Mouse (Mus musculus): ENCODE results near the gene Pou2f2. TPM values are rescaled to one million over a fixed set of nuclear protein-coding genes. Genes with fewer than 3 reads are reported as not detected.

Pou2f2 gene
- total RNA-seq, 2 experiments from 2014 or later: 0.19 to 0.50 TPM

DNA sequence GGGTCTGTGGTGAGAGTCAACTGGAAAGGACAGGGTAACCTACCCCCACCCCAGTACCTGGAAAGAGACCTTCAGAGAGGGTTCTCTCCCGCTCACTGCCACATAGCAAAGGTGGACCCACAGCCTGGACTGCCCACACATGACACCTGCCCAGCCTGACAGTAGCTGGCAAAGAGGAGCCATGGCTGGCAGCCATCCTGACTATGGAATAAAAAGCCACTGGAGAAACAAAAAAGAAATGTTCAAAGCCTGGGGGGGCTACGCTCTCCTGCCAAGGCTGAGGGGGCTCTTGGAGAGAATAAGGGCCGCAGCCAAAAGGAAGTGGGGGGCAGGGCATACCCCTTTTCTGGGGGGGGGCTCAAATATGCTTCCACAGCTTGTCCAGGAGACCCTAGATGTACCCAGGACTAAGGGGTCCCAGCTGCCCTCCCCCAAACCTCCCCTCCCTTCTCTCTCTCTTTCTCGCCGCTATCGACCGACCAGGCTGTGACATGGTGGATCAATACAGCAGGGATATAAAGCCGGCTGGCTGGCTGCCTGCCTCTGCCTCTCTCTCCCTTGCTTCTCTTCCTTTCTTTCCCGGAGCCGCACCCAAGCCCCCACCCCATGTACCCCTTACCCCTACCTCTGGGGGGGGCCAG is 27.5 kb downstream of the Pou2f2 start:
- DNase-seq: no peak
- intact Hi-C loops (cut with DNase I): no loop called here

- DNase-seq: no peak
- intact Hi-C loops (cut with DNase I): no loop called here
These were observed 28.5 kb downstream of the Pou2f2 start for GRCm38 (mm10) chr7:25151009-25151408.

GRCm38 (mm10) chr7:25150151-25150663 is 29.3 kb downstream of the Pou2f2 start:
- DNase-seq: no peak
- intact Hi-C loops (cut with DNase I): no loop called here

- intact Hi-C loops (cut with DNase I): no loop called here
- DNase-seq: peak; percentile 33 to 46
These were observed 33.6 kb downstream of the Pou2f2 start for GRCm38 (mm10) chr7:25145896-25146295.

DNA sequence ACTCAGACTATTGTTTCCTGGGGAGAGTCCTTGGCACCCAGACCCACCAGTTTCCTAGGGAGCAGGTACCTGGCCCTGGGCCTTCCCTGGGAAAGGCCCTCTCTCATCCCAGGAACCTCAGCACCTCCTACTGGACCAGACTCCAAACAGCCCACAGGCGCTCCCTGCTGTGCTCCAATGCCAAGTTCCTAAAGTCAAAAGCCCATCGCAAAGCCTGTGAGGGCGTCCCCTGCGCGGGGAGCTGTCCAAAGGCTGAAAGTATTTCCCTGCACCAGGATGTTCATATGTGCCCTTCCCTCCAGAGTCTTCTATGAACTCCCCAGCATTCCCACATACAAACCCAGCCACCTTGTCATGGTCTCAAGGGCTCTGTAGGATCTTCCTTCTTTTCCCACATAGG is 37.8 kb downstream of the Pou2f2 start:
- intact Hi-C loops (cut with DNase I): no loop called here
- peak; percentile 77 to 81 for DNase-seq

DNA sequence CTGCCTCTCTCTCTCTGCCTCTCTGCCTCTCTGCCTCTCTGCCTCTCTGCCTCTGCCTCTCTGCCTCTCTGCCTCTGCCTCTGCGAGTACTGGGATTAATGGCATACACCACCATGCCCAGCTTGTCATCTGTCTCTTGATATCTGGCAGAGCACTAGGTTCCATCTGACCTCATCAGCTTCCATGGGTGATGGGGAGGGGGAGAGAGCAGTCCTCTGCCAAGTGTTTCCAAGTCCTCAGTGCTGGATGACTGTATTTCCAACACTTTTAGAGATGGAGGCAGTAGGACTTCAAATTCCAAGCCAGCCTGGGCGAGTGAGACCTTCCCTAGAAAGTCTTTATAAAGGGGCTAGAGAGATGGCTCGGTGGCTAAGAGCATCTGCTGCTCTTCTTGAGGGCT is 42.0 kb downstream of the Pou2f2 start:
- intact Hi-C loops (cut with DNase I): loop anchor here (10.0 kb wide), 1 partner anchor 267 kb away; no protein-coding TSS in a partner anchor

DNA sequence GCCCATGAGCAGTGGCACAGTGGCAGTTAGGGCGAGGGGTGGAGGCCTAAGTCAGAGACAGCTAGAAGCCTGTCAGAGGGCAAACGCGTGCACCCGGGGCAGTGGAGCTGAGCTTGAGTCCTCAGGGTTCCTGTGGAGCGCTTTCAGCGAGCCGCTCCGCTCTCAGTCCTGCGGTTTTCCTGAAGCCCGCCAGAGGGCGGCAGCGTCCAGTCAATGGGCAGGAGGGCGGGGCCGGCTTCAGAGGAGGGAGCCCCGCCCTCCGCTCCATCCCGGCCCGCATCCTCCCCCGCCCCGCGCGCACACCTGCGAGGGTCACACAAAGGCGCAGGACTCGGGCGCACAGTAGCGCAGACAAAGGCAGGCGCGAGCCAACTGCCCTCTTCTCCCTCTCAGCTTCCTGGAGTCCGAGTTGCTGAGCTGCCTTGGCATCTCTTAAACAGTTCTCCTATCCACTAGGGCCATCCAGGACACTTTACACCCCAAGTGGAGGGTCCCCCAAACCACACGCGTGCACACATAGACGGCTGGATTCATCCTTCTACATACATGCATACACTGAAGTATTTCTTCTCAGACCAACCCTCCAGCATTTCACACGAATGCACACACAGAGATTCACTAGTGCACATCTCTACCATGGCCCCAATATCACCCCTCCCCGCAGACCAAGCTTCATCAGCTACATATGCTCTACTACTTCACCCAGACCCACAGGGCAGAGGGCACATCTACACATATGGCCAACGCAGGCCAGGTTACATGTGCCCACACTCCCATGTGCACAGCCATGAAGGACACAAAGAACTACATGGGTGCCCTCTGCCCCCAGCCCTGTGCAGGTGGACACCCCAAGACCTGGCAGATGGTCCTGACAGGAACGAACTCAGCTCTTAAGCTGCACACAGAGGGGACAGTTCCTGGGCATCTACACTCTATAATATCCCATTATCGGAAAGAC is 46.2 kb downstream of the Pou2f2 start:
- intact Hi-C loops (cut with DNase I): loop anchor here (1.0 to 10.0 kb wide), 5 partner anchors 54 to 271 kb away; partner anchors contain the start of genes Gsk3a and Megf8
- DNase-seq: peak; percentile 83 to 88

More for the DNA sequence above, 42.0 kb downstream of the Pou2f2 start:
- no peak for DNase-seq

GRCm38 (mm10) chr7:25132318-25132960 is 47.1 kb downstream of the Pou2f2 start:
- intact Hi-C loops (cut with DNase I): loop anchor here (2.0 to 10.0 kb wide), 3 partner anchors 105 to 272 kb away; partner anchors contain the start of genes Gsk3a and Megf8
- DNase-seq: peak in 1 of 2 experiments; percentile 17

DNA sequence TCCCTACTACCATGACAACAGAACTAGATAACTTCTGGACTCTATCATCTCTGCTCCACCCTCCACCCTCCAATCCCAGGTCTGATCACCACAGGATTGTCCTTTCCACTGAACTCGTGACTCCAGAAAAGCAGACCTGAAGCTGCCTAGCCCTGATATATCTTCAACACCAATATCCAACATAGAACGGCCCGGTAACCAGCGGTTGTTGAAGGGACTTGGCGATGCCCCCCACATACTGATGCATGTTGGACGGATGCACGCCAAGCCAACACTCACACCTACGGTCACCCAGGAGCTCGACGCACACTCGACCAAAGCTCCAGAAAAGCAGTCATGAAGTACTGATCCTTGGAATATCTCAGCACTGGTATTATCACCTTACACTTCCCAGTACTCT is 48.3 kb downstream of the Pou2f2 start:
- intact Hi-C loops (cut with DNase I): loop anchor here (5.0 to 10.0 kb wide), 2 partner anchors 106 to 274 kb away; partner anchors contain the start of gene Gsk3a
- no peak for DNase-seq

DNA sequence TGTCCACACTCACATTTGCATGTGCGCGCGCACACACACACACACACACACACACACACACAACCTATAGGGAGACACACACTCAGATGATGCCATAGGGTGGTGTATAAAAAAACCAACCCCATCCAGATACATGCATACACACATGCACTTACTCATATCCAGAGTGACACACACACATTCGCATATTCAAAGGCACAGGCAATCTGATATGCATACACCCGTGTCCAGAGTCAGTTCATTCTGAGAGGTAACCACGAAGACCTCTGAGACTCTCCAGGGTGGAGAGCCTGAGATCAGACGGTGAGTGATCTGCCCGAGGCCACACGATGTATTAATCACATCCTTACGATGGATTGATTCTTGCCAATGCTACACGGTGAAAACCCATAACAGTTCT is 49.0 kb downstream of the Pou2f2 start:
- intact Hi-C loops (cut with DNase I): loop anchor here (5.0 to 10.0 kb wide), 2 partner anchors 107 to 274 kb away; partner anchors contain the start of gene Gsk3a
- no peak for DNase-seq

- no peak for DNase-seq
These were observed 50.0 kb downstream of the Pou2f2 start for GRCm38 (mm10) chr7:25129390-25129979.

GRCm38 (mm10) chr7:25127971-25128370 is 51.6 kb downstream of the Pou2f2 start:
- intact Hi-C loops (cut with DNase I): no loop called here
- no peak for DNase-seq

More at GRCm38 (mm10) chr7:25129390-25129979, 50.0 kb downstream of the Pou2f2 start:
- intact Hi-C loops (cut with DNase I): no loop called here

DNA sequence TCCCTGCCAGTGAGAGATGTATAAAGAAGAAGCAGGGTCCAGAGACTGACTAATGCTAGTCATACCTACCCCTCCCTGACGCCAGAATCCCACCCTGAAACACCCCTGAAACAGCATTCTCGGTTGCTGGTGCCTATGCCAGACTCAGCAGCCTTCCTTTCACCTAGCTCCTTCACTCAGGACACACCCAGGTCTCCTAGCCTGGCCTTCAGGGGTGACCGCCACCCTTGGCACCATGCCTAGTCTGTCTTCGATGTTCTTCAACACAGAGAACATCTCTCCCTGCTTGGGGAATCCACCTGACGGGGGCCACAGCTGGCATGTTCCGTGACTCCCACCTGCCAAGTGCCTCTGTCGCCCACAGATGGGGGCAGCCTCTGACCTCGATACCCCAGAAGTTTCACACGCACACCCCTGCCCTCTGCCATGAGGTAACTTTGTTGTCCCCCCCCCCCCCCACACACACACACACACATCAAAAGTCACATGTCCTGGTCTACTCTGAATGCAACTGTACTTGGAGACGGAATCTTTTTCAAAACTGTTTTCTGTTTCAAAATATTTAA is 53.7 kb downstream of the Pou2f2 start:
- DNase-seq: no peak
- intact Hi-C loops (cut with DNase I): no loop called here

GRCm38 (mm10) chr7:25121240-25121786 is 58.2 kb downstream of the Pou2f2 start:
- DNase-seq: no peak
- intact Hi-C loops (cut with DNase I): no loop called here

- intact Hi-C loops (cut with DNase I): no loop called here
- peak; percentile 22 to 29 for DNase-seq
These were observed 59.3 kb downstream of the Pou2f2 start for GRCm38 (mm10) chr7:25120061-25120834.

GRCm38 (mm10) chr7:25112956-25113603 is 66.4 kb downstream of the Pou2f2 start:
- DNase-seq: no peak
- intact Hi-C loops (cut with DNase I): no loop called here

DNA sequence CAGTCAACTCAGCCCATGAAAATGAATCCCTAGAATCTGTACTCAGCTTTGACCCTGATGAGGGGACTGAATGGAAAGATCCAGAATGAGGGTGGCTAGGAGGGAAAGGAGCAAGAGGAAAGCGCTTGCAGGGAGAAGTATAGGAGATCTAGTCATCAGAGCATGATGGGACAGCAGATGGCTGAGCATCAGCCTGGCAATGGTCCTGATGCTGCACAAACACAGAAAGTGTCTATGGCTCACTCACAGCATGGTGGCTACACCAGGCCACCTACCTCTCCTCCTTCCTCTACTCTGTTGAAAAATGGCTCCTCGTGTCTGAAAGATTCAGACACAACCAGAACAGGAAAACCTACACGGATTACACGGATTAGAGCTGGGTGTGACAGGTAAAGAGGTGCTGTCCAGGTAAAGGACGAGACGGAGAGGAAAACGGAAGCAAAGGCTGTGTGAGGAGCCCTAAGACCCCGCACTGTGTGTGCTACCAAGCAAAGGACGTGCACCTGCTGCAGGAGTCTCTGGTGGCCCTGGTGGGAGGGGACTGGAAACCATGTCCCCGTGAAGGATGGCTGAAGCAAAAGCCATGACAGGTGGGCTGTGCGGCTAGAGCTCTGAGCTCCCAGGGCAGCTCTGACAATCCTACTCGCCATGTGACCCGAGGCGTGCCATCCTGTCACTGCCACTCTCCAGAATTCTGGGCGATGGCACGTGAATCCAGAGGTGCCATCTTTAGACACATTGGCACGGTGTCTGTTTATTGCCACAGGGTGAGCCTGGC is 67.2 kb downstream of the Pou2f2 start:
- intact Hi-C loops (cut with DNase I): no loop called here
- DNase-seq: no peak
